Mouse (Mus musculus) hindbrain, embryonic 14.5 days (tissue): ENCODE results near the gene Prkag2. TPM values are rescaled to one million over a fixed set of nuclear protein-coding genes. Genes with fewer than 3 reads are reported as not detected.

Source experiments
- ATAC-seq: fragments of 200-750 bp; cut with Nextera tagmentation; 2 replicates; pipeline ENCODE4 v1.8.0; 2017; ENCODE audit warnings: moderate number of reproducible peaks, mild to moderate bottlenecking, moderate TSS enrichment, moderate library complexity; ENCODE audit not compliant: low FRiP score
- DNase-seq: peaks from one replicate; pipeline ENCODE4 v3.0.0-alpha.2; 2015; ENCODE audit warnings: low spot score
- H3K27ac ChIP-seq: fragments of 300-500 bp; sonication (generic); 2 replicates; pipeline ENCODE4 v1.5.1; 2014; ENCODE audit warnings: mild to moderate bottlenecking, moderate library complexity
- H3K27me3 ChIP-seq: fragments of 300-500 bp; sonication (generic); 2 replicates; pipeline ENCODE4 v1.6.1; 2014; ENCODE audit warnings: mild to moderate bottlenecking, low read length, mixed read lengths; ENCODE audit not compliant: control insufficient read depth, insufficient read depth
- H3K36me3 ChIP-seq: fragments of 300-500 bp; sonication (generic); replicated peaks from 2 replicates; pipeline ENCODE4 v1.6.1; 2014; ENCODE audit not compliant: control insufficient read depth, insufficient read depth
- H3K4me1 ChIP-seq: fragments of 300-500 bp; sonication (generic); replicated peaks from 2 replicates; pipeline ENCODE4 v1.6.1; 2014; ENCODE audit warnings: antibody characterized with exemption, low read length, mixed read lengths; ENCODE audit not compliant: control insufficient read depth, insufficient read depth
- H3K4me2 ChIP-seq: fragments of 300-500 bp; sonication (generic); replicated peaks from 2 replicates; pipeline ENCODE4 v1.6.1; 2014; ENCODE audit warnings: mild to moderate bottlenecking, moderate library complexity
- H3K4me3 ChIP-seq: fragments of 300-500 bp; sonication (generic); replicated peaks from 2 replicates; pipeline ENCODE4 v1.5.1; 2014; ENCODE audit warnings: mild to moderate bottlenecking, low read length
- H3K9ac ChIP-seq: fragments of 300-500 bp; sonication (generic); 2 replicates; pipeline ENCODE4 v1.6.1; 2014
- H3K9me3 ChIP-seq: fragments of 300-500 bp; sonication (generic); 2 replicates; pipeline ENCODE4 v1.6.1; 2016; ENCODE audit warnings: low read length; ENCODE audit not compliant: control insufficient read depth
- WGBS: fragments of 180-500 bp; shearing (Covaris S2); extraction: QIAGEN DNeasy Blood & Tissue Kit; methylation state at CpG from one replicate; pipeline ENCODE4 v1.1.7; 2014; 5-methylcytosine and 5-hydroxymethylcytosine counted together
- polyA plus RNA-seq: library from polyadenylated mRNA; unstranded; fragments of >200 nt; fragmentation: Nextera tagmentation; extraction: Ambion mirVana; gene quantifications from 2 replicates; pipeline ENCODE4 v1.2.1, GENCODE M21; 2014

The Prkag2 gene
- polyA plus RNA-seq, 1 experiment from 2014 or later = 105 TPM

- Histone ChIP-seq H3K4me3 (no peak overlapping the region), H3K9me3 (0 out of 2 replicates have a peak, but pooled peaks cover 3% of the 10 kb centered on the region), H3K4me1 (no peaks in the 10 kb centered on the region), H3K9ac (no peak overlapping the region), H3K4me2 (no peak overlapping the region), H3K27me3 (no peaks in the 10 kb centered on the region), H3K27ac (no peak overlapping the region), H3K36me3 (no peaks in the 10 kb centered on the region)
- WGBS = 100% methylated on average over 1 of the region's 1 CpGs
- no peak for DNase-seq
- ATAC-seq = no peak
Observed at GRCm38 (mm10) chr5:25041947-25042346, 58.5 kb downstream of the Prkag2 start.

GRCm38 (mm10) chr5:25041307-25041706 is 59.1 kb downstream of the Prkag2 start:
- Histone ChIP-seq H3K4me2 (no peak overlapping the region), H3K27me3 (no peaks in the 10 kb centered on the region), H3K9me3 (0 out of 2 replicates have a peak, but pooled peaks cover 3% of the 10 kb centered on the region), H3K36me3 (no peaks in the 10 kb centered on the region), H3K9ac (no peak overlapping the region), H3K27ac (no peak overlapping the region), H3K4me3 (no peak overlapping the region), H3K4me1 (no peaks in the 10 kb centered on the region)
- DNase-seq (no peak), ATAC-seq (no peak)
- WGBS = 50% methylated on average over 5 of the region's 5 CpGs

GRCm38 (mm10) chr5:25040903-25041302 is 59.5 kb downstream of the Prkag2 start:
- H3K36me3 ChIP-seq = no peaks in the 10 kb centered on the region
- DNase-seq (no peak), ATAC-seq (no peak)
- no peak overlapping the region for H3K4me2 ChIP-seq
- no peak overlapping the region for H3K9ac ChIP-seq
- H3K4me1 ChIP-seq = no peaks in the 10 kb centered on the region
- H3K27ac ChIP-seq = no peak overlapping the region
- 0 out of 2 replicates have a peak, but pooled peaks cover 3% of the 10 kb centered on the region for H3K9me3 ChIP-seq
- no peaks in the 10 kb centered on the region for H3K27me3 ChIP-seq
- H3K4me3 ChIP-seq = no peak overlapping the region
- WGBS = 77% methylated on average over 7 of the region's 7 CpGs

- H3K4me1 ChIP-seq = no peaks in the 10 kb centered on the region
- 0 out of 2 replicates have a peak, but pooled peaks cover 3% of the 10 kb centered on the region for H3K9me3 ChIP-seq
- no peak overlapping the region for H3K4me2 ChIP-seq
- H3K27ac ChIP-seq = no peak overlapping the region
- ATAC-seq (no peak), DNase-seq (no peak)
- no peaks in the 10 kb centered on the region for H3K36me3 ChIP-seq
- WGBS = 93% methylated on average over 2 of the region's 2 CpGs
- no peak overlapping the region for H3K9ac ChIP-seq
- H3K4me3 ChIP-seq = no peak overlapping the region
- H3K27me3 ChIP-seq = no peaks in the 10 kb centered on the region
Observed at GRCm38 (mm10) chr5:25038827-25039226, 61.6 kb downstream of the Prkag2 start.

- WGBS = 88% methylated on average over 3 of the region's 3 CpGs
- DNase-seq (no peak), ATAC-seq (no peak)
- Histone ChIP-seq H3K27me3 (no peaks in the 10 kb centered on the region), H3K9ac (no peak overlapping the region), H3K36me3 (no peaks in the 10 kb centered on the region), H3K27ac (no peak overlapping the region), H3K4me3 (no peak overlapping the region), H3K4me1 (no peaks in the 10 kb centered on the region), H3K9me3 (0 out of 2 replicates have a peak, but pooled peaks cover 3% of the 10 kb centered on the region), H3K4me2 (no peak overlapping the region)
Observed at GRCm38 (mm10) chr5:25035391-25035790, 65.1 kb downstream of the Prkag2 start.

- no peak for DNase-seq
- no peak overlapping the region for H3K9ac ChIP-seq
- H3K27ac ChIP-seq = no peak overlapping the region
- H3K9me3 ChIP-seq = no peaks in the 10 kb centered on the region
- ATAC-seq = no peak
- no peak overlapping the region for H3K4me2 ChIP-seq
- no peaks in the 10 kb centered on the region for H3K27me3 ChIP-seq
- no peaks in the 10 kb centered on the region for H3K36me3 ChIP-seq
- WGBS = 81% methylated on average over 4 of the region's 4 CpGs
- H3K4me1 ChIP-seq = no peaks in the 10 kb centered on the region
- H3K4me3 ChIP-seq = no peak overlapping the region
Observed at GRCm38 (mm10) chr5:25031456-25031856, 69.0 kb downstream of the Prkag2 start.

GRCm38 (mm10) chr5:25031037-25031436 is 69.4 kb downstream of the Prkag2 start:
- H3K27me3 ChIP-seq = no peaks in the 10 kb centered on the region
- no peak overlapping the region for H3K9ac ChIP-seq
- 89% methylated on average over 11 of the region's 11 CpGs for WGBS
- DNase-seq (no peak), ATAC-seq (no peak)
- H3K4me1 ChIP-seq = no peaks in the 10 kb centered on the region
- no peaks in the 10 kb centered on the region for H3K36me3 ChIP-seq
- H3K4me3 ChIP-seq = no peak overlapping the region
- H3K27ac ChIP-seq = no peak overlapping the region
- H3K9me3 ChIP-seq = no peaks in the 10 kb centered on the region
- no peak overlapping the region for H3K4me2 ChIP-seq

- no peak overlapping the region for H3K4me3 ChIP-seq
- H3K27me3 ChIP-seq = no peaks in the 10 kb centered on the region
- no peak overlapping the region for H3K4me2 ChIP-seq
- H3K36me3 ChIP-seq = no peaks in the 10 kb centered on the region
- 74% methylated on average over 3 of the region's 3 CpGs for WGBS
- no peaks in the 10 kb centered on the region for H3K9me3 ChIP-seq
- ATAC-seq = no peak
- no peak for DNase-seq
- H3K9ac ChIP-seq = no peak overlapping the region
- no peaks in the 10 kb centered on the region for H3K4me1 ChIP-seq
- no peak overlapping the region for H3K27ac ChIP-seq
Observed at GRCm38 (mm10) chr5:25030276-25030681, 70.2 kb downstream of the Prkag2 start.

GRCm38 (mm10) chr5:25027673-25028072 is 72.8 kb downstream of the Prkag2 start:
- ATAC-seq (no peak), DNase-seq (no peak)
- Histone ChIP-seq H3K4me2 (no peak overlapping the region), H3K9ac (no peak overlapping the region), H3K4me1 (no peaks in the 10 kb centered on the region), H3K4me3 (no peak overlapping the region), H3K27ac (no peak overlapping the region), H3K36me3 (no peaks in the 10 kb centered on the region), H3K27me3 (no peaks in the 10 kb centered on the region), H3K9me3 (no peaks in the 10 kb centered on the region)
- 73% methylated on average over 4 of the region's 4 CpGs for WGBS
